Mouse (Mus musculus) cerebellum, adult (tissue): ENCODE data around the gene Ankrd65.
"Not testable (repeated sequence)": the region's sequence is repeated elsewhere in the genome, so short reads cannot be mapped to it uniquely, and the experiment has no call there.

ENCODE experiments used
- ATAC-seq: cut with Nextera tagmentation; 2 replicates; pipeline ENCODE4 v1.9.2; 2017; ENCODE audit warnings: mild to moderate bottlenecking, moderate library complexity, mixed read lengths; ENCODE audit not compliant: insufficient number of reproducible peaks, low FRiP score, low TSS enrichment

The Ankrd65 gene

GRCm38 (mm10) chr4:155774280-155774754 lies 15.9 kb upstream of the Ankrd65 start, which contains the start of gene Vwa1:
Gene Vwa1 (minus strand): TSS chr4:155774698.
- ATAC-seq = peak; percentile 54; the same call in 1 of the 2 replicates

GRCm38 (mm10) chr4:155774971-155775740 lies 15.1 kb upstream of the Ankrd65 start:
- no peak for ATAC-seq

- no peak for ATAC-seq
Measured at GRCm38 (mm10) chr4:155775855-155776254, 14.4 kb upstream of the Ankrd65 start.

- no peak for ATAC-seq
Measured at GRCm38 (mm10) chr4:155776704-155777335, 13.4 kb upstream of the Ankrd65 start.

GRCm38 (mm10) chr4:155777816-155778215 lies 12.4 kb upstream of the Ankrd65 start:
- ATAC-seq = no peak

- no peak for ATAC-seq
Measured at GRCm38 (mm10) chr4:155779498-155779897, 10.7 kb upstream of the Ankrd65 start.

DNA sequence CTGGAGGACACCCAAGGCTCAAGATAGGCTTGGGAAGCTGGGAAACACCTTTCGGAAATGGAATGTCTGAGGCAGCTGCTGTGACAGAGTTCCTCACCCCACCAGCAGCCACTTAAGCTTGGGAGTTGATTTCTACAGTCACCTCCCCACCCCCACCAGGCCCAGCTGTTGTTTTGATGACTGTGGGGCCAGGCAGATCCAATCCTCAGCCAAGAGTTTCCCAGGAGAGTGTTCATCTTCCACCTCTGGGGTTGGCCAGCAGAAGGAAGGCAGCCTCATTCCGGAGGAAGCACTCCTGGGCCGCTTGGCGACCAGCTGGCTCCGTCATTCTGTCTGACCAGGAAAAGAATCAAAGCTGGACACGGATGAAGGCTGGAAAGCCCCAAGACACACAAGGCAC lies 9.3 kb upstream of the Ankrd65 start:
- ATAC-seq = no peak

GRCm38 (mm10) chr4:155783486-155784080 lies 6.7 kb upstream of the Ankrd65 start:
- no peak; the same call in 1 of the 2 replicates for ATAC-seq

DNA sequence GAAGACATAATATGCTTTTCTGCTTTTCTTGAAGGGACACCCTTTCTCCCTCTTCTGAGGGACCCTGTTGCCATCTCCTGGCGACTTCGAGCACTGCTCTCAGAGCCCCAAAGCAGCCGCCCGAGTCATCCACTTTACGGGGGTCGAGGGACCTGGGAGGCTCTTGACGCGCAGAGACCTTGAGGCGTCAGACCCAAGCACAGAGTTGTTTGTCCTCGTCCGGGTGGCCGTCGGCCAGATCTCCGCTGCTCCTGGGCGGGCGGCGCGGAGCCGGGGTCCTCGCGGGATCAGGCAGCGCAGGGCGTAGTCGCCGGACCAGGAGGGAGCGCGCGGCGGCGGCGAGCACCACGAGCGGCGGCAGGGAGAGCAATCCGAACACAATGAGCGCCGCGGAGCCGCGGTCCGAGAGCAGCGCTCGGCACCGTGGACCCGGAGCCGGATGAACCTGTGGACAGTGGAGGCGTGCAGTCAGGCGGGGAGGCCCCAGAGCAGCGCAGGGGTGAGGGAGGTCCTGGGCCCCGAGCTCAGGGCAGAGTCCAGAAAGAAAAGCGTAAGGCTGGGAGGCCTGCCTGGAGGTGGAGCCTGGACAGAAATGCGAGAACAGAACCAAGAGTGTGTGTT lies 6.0 kb upstream of the Ankrd65 start:
- peak; percentile 84 for ATAC-seq

GRCm38 (mm10) chr4:155785246-155785645 lies 5.0 kb upstream of the Ankrd65 start:
- no peak for ATAC-seq

DNA sequence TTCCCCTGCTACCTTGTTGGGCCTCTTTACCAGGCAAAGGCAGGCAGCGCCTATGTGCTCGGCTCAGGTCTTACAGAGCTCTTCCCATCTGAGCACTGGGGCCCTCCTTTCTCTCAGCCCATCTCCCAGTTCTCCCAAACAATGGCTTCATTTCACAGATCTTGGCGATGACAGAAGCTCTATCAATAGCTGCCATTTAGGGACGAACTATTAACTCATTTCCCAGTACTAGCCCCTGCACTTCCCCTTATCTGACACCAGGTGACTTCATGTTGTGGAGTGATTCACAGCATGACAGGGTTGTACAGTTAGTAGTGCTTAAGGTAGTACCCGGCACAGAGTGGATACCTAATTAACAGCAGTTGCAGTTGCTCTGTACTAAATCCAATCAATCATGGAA lies 4.4 kb upstream of the Ankrd65 start, which contains the start of gene Tmem88b:
TSS of gene Tmem88b (minus strand) at position 56 of the 400 bp plus-strand sequence.
- ATAC-seq = no peak

- no peak for ATAC-seq
Measured at GRCm38 (mm10) chr4:155788300-155788699, 1.9 kb upstream of the Ankrd65 start.

DNA sequence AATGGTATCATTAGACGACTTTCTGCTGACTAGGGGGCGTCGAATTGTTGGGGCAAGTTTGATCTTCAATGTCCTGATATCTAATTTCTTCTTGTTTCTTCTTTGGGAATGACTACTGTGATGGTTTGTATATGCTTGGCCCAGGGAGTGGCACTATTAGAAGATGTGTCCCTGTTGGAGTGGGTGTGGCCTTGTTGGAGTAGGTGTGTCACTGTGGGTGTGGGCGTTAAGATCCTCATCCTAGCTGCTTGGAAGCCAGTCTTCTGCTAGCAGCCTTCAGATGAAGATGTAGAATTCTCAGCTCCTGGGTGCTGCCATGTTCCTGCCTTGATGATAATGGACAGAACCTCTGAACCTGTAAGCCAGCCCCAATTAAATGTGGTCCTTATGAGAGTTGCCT lies 1.4 kb upstream of the Ankrd65 start:
- not testable (repeated sequence) for ATAC-seq

GRCm38 (mm10) chr4:155790650-155791161 lies 467 bp downstream of the Ankrd65 start:
- ATAC-seq = no peak

DNA sequence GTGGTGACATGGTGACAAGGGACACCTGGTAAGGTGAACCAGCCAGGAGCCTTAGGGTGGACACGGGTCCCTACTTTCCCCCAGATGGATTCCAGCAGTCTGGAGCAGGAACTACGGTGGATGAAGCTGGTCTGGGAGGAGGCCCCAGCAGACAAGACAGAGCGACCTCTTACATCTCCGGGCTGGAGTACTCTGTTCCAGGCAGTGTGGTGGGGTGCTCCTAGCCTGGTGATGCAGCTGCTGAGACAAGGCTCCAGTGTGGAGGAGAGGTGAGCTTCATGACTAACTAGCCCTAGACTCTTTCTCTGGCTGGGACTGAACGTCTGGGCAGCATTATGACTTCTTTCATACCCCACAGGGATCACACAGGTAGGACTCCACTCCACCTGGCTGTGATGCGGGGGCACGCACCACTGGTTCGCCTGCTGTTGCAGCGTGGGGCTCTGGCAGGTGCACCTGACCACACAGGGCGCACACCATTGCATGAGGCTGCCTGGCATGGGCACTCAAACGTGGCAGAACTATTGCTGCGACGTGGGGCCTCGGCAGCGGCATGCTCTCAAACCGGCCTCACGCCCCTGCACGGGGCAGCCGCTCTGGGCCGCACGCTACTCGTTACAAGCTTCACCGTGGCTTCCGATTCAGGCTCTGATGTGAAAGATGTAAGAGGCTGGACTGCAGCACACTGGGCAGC lies 1.1 kb downstream of the Ankrd65 start:
- no peak for ATAC-seq

GRCm38 (mm10) chr4:155793730-155794129 lies 3.5 kb downstream of the Ankrd65 start:
- no peak for ATAC-seq

DNA sequence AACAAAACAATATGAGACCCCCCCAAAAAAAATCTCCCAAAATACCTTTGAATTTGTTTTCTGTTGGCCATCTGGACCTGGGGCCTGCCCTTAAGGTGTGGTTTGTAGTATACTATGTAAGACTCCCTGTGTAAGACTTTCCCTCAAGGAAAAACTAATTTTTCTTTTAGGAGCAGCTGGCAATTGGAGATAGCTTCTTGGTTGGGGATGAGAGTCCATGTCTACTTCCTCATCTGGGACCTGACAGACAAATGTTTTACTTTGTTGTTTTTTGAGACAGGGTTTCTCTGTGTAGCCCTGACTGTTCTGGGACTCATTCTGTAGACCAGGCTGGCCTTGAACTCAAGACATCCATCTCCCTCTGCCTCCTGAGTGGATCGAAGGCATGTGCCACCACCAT lies 11.8 kb downstream of the Ankrd65 start:
- ATAC-seq = no peak

- ATAC-seq = no peak
Measured at GRCm38 (mm10) chr4:155802741-155803339, 12.6 kb downstream of the Ankrd65 start, which contains the start of gene Mrpl20. Gene Mrpl20 (plus strand): TSS chr4:155802878.

GRCm38 (mm10) chr4:155803340-155804041 lies 13.3 kb downstream of the Ankrd65 start:
- peak; percentile 91; the same call in 1 of the 2 replicates for ATAC-seq
